Mouse (Mus musculus) limb, embryonic 12.5 days (tissue): ENCODE results near the gene Slc39a11. TPM values are rescaled to one million over a fixed set of nuclear protein-coding genes. Genes with fewer than 3 reads are reported as not detected.

Source experiments
- ATAC-seq: fragments of 200-750 bp; cut with Nextera tagmentation; 2 replicates; pipeline ENCODE4 v1.8.0; 2017; ENCODE audit warnings: low read depth, moderate TSS enrichment; ENCODE audit not compliant: insufficient number of reproducible peaks, insufficient read depth, low FRiP score, low TSS enrichment
- H3K27ac ChIP-seq: fragments of 300-500 bp; sonication (generic); 2 replicates; pipeline ENCODE4 v1.5.1; 2016; ENCODE audit warnings: mild to moderate bottlenecking, moderate library complexity
- H3K27me3 ChIP-seq: fragments of 300-500 bp; sonication (generic); 2 replicates; pipeline ENCODE4 v1.6.1; 2016; ENCODE audit warnings: mild to moderate bottlenecking, moderate library complexity
- H3K36me3 ChIP-seq: fragments of 300-500 bp; sonication (generic); 2 replicates; pipeline ENCODE4 v1.6.1; 2016; ENCODE audit warnings: mild to moderate bottlenecking, moderate library complexity
- H3K4me1 ChIP-seq: fragments of 300-500 bp; sonication (generic); replicated peaks from 2 replicates; pipeline ENCODE4 v1.6.1; 2016
- H3K4me2 ChIP-seq: fragments of 300-500 bp; sonication (generic); 2 replicates; pipeline ENCODE4 v1.6.1; 2016; ENCODE audit warnings: mild to moderate bottlenecking, moderate library complexity
- H3K4me3 ChIP-seq: fragments of 300-500 bp; sonication (generic); replicated peaks from 2 replicates; pipeline ENCODE4 v1.5.1; 2016; ENCODE audit warnings: mild to moderate bottlenecking
- H3K9ac ChIP-seq: fragments of 300-500 bp; sonication (generic); replicated peaks from 2 replicates; pipeline ENCODE4 v1.6.1; 2016; ENCODE audit warnings: mild to moderate bottlenecking, moderate library complexity
- H3K9me3 ChIP-seq: fragments of 300-500 bp; sonication (generic); 2 replicates; pipeline ENCODE4 v1.6.1; 2016; ENCODE audit warnings: mild to moderate bottlenecking, moderate library complexity
- WGBS: fragments of 180-500 bp; shearing (Covaris S2); methylation state at CpG from one replicate; pipeline ENCODE4 v1.1.7; 2016; 5-methylcytosine and 5-hydroxymethylcytosine counted together
- polyA plus RNA-seq: library from polyadenylated mRNA; unstranded; fragments of >200 nt; fragmentation: Nextera tagmentation; extraction: Ambion mirVana; gene quantifications from 2 replicates; pipeline ENCODE4 v1.2.1, GENCODE M21; 2016

Gene Slc39a11
- polyA plus RNA-seq, 1 experiment from 2014 or later, result 17.9 TPM

DNA sequence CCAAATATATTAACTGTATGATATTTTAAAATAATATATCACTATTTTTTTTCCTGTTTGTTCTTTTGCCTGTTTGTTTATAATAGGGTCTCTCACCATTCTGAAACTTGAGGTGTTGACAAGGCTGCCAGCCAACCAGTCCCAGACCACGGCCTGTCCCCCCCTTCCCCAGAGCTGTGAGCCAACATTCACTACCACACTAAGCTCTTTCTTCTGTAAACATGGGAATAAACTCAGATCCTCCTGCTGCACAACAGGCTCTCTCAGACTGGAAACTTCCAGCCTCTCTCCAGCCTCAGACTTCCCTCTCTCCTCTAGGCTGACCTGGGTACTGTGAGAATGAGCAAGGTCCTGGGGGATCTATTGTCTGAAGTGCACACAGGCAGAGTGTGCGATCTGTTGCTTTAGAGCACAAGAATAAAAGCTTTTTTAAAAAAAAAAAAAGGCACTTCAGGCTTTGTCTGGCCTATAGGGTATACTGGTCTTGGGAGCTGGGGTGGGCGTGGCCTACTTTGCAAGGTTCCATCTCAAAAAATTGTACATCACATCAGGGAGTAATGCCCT is 322.3 kb downstream of the Slc39a11 start:
- H3K27ac ChIP-seq, result peak overlapping the region; percentile 50; the same call in 1 of the 2 replicates
- no peak overlapping the region for H3K9ac ChIP-seq
- no peaks in the 10 kb centered on the region for H3K27me3 ChIP-seq
- H3K9me3 ChIP-seq, result no peaks in the 10 kb centered on the region
- WGBS, result 71% methylated on average over 3 of the region's 3 CpGs
- ATAC-seq, result no peak
- no peaks in the 10 kb centered on the region for H3K36me3 ChIP-seq
- peaks cover 7% of the 10 kb centered on the region for H3K4me1 ChIP-seq
- H3K4me2 ChIP-seq, result no peak overlapping the region
- H3K4me3 ChIP-seq, result no peak overlapping the region

DNA sequence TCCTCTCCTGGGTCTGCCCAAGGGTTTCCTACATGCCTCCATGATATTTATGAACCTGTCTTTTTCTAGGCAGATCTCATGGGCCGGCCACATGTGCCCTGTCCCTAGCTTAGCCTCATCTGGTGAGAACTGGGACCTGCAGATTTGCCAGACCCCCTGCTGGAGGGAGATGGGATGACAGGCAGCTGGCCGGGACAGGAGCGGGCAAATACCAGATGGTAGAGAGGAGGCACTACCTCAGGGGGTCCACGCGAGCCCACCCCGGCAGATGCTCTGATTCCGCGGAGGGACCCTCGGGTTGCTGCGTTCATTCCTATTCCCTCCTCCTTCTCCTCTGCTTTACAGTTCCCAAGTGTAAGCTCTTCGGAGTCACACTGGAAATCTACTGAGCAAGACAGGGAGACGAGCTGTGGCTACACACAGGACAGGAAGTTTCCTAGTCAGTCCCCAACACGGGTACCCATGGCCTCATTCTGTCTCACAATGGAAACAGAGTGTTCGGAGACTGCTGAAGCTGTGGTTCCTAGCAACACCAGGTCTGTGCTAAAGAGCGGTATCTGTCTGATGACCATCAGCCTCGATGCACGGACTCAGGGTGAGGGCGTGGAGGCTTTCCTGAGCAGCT is 323.4 kb downstream of the Slc39a11 start:
- H3K9ac ChIP-seq, result no peak overlapping the region; the same call in 1 of the 2 replicates
- H3K4me3 ChIP-seq, result 0 out of 2 replicates have a peak overlapping the region, but pooled peaks have one; percentile 6
- H3K27me3 ChIP-seq, result no peaks in the 10 kb centered on the region
- 27% methylated on average over 18 of the region's 18 CpGs for WGBS
- peak; percentile 26; the same call in 1 of the 2 replicates for ATAC-seq
- H3K27ac ChIP-seq, result no peak overlapping the region
- no peaks in the 10 kb centered on the region for H3K9me3 ChIP-seq
- H3K4me1 ChIP-seq, result peaks cover 7% of the 10 kb centered on the region
- H3K4me2 ChIP-seq, result peak overlapping the region; percentile 45
- no peaks in the 10 kb centered on the region for H3K36me3 ChIP-seq

DNA sequence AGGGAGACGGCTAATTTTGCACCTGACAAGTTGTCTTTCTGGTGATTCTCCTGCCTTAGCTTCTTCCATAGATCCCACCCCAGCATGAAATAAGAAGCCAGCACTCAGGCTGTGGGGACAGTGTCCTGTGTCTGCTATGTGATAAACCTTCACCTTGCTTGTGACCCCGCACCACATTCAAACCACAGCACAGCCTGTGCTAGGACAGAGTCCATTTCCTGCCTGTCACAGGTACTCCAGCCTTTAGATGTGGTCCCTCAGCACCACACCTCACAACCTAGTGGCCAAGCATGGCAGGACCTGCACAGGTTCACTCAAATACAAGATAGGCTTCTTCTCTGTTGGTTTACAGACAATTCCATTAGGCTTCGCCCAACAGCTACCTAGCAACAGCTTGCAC is 328.3 kb downstream of the Slc39a11 start:
- no peak overlapping the region for H3K9ac ChIP-seq
- no peaks in the 10 kb centered on the region for H3K36me3 ChIP-seq
- 94% methylated on average over 3 of the region's 3 CpGs for WGBS
- H3K27ac ChIP-seq, result no peak overlapping the region
- ATAC-seq, result no peak
- no peaks in the 10 kb centered on the region for H3K27me3 ChIP-seq
- no peak overlapping the region for H3K4me3 ChIP-seq
- H3K4me1 ChIP-seq, result peaks cover 11% of the 10 kb centered on the region
- peaks cover 3% of the 10 kb centered on the region; the same call in 1 of the 2 replicates for H3K9me3 ChIP-seq
- H3K4me2 ChIP-seq, result no peak overlapping the region

DNA sequence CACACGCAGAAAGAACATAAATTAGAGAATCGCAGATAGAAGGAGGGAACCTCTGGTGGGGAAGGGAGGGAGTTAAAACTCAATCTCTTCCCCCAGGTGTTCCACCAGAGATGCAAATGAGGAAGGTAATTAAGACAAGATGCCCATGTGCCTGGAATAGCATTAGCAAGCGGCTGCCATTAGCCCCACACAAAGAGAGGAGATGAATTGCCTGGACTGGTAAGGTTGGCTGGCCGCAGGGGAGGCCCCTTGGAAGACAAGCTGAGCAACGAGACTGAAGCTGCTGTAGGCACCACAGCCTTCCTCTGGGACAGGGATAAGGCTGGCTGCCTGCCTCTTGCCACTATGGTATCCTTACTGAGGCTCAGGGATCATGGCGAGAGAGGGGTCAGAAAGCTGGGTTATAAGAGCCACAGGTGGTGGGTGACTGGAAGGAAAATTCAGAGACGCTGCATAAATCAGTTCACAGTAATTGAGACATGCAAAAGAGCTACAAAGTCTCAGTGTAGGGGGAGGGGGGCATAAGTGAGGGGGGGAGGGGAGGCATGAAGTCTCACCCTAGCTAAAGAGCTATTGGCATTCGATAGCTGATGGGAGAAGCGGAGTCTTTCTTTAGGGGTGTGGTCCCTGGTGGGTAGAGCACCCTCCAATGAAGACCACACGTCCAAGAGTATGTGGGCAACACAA is 340.5 kb downstream of the Slc39a11 start:
- WGBS, result 51% methylated on average over 10 of the region's 10 CpGs
- no peak overlapping the region for H3K4me2 ChIP-seq
- H3K4me3 ChIP-seq, result no peak overlapping the region
- no peak overlapping the region for H3K27ac ChIP-seq
- no peak overlapping the region for H3K9ac ChIP-seq
- no peaks in the 10 kb centered on the region for H3K36me3 ChIP-seq
- ATAC-seq, result no peak
- peaks cover 14% of the 10 kb centered on the region for H3K4me1 ChIP-seq
- H3K27me3 ChIP-seq, result no peaks in the 10 kb centered on the region
- no peaks in the 10 kb centered on the region for H3K9me3 ChIP-seq

DNA sequence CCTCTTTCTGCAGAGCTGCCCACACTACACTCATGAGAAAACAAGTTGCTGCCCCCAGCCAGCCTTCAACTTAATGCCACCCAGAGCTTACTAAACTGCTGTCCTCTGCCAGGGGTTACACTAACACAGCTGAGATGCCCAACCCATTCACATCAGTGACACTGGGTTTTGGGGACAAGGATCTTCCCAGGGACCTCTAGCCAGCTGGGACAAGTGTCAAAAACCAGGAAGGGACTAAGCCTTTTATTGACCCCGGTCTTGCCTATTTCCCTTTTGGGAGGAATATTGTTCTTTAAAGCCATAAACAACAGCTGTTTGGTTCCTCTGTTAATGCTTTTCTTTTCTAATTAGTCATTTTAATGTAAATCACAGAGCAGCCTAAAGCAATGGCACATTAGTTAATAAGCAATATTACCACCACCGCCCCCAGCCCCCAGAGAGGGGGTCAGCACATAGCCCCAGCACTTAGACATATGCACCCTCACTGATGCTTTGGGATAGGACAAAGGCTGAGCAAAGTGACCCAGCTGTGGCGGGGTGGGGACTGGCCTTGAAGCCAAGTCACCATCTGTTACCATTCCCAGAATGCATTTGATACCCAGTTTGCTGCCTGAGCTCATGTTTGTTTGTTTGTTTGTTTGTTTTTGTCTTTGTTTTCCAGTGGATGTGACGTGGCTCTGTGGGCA is 341.5 kb downstream of the Slc39a11 start:
- WGBS, result 62% methylated on average over 4 of the region's 4 CpGs
- no peaks in the 10 kb centered on the region for H3K36me3 ChIP-seq
- no peak overlapping the region for H3K4me3 ChIP-seq
- peaks cover 14% of the 10 kb centered on the region for H3K4me1 ChIP-seq
- ATAC-seq, result no peak
- no peak overlapping the region for H3K4me2 ChIP-seq
- no peaks in the 10 kb centered on the region for H3K9me3 ChIP-seq
- H3K9ac ChIP-seq, result no peak overlapping the region
- no peaks in the 10 kb centered on the region for H3K27me3 ChIP-seq
- no peak overlapping the region for H3K27ac ChIP-seq

DNA sequence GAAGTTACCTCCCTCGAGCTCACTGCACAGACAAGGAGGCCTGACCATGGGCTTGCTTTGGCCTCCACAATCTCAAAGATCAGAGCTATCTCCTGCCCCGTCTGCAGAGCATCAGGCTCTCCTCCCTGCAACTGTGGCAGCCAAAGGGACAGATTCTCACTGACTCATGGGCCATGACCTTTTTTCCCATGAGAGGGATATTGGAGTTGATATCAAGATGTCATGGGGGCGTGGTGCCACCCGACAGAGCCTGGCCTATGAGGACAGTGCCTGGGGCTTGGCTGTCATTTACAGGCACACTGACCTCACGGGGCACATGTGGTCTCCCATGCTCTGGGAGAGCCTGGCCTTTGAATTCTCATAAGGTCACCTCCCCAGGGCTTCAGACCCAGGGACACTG is 346.7 kb downstream of the Slc39a11 start:
- Histone ChIP-seq H3K4me2 (no peak overlapping the region), H3K9me3 (no peaks in the 10 kb centered on the region), H3K9ac (no peak overlapping the region), H3K36me3 (no peaks in the 10 kb centered on the region), H3K27me3 (no peaks in the 10 kb centered on the region), H3K4me3 (no peak overlapping the region), H3K27ac (no peak overlapping the region), H3K4me1 (no peaks in the 10 kb centered on the region)
- 76% methylated on average over 5 of the region's 5 CpGs for WGBS
- ATAC-seq, result no peak

DNA sequence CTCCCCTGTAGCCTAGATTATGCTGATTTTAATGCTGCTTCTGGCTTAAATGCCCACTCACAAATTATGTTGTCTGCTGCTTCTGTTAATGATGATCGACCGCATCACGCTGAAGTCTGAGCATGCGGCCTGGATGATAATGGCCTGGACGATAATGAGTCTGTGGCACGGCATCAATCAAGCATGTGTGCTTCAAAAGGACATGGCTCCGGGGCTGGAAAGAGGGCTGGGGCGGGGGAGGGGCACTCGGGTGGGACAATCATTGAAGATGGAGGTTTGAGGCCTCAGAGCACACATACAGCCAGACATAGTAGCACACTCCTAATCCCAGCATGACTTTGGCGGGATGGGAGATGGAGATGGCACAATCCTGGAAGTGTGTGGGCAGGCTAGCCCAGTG is 350.4 kb downstream of the Slc39a11 start:
- WGBS, result 54% methylated on average over 10 of the region's 10 CpGs
- no peak overlapping the region for H3K4me2 ChIP-seq
- H3K9me3 ChIP-seq, result no peaks in the 10 kb centered on the region
- no peak overlapping the region for H3K27ac ChIP-seq
- H3K4me1 ChIP-seq, result peaks cover 18% of the 10 kb centered on the region
- H3K9ac ChIP-seq, result no peak overlapping the region
- ATAC-seq, result no peak
- H3K27me3 ChIP-seq, result no peaks in the 10 kb centered on the region
- no peaks in the 10 kb centered on the region for H3K36me3 ChIP-seq
- H3K4me3 ChIP-seq, result no peak overlapping the region

DNA sequence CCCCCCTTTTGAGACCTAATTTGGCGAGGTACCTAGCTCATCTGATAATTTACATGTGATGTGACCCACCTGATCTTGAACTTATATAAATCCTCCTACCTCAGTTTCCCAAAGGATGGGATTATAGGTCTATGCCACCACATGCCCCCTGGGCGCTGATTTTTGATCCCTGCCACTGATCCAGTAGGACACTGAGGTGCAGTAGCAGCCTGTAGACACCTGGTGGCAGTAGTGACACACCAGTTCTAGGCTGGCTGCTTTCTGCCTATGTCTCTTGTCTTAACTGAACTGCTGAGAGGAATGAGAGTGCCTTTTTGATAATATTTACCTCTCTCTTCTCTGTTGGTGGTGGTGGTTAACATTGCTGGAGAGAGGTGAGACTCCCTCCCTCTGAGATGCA is 352.1 kb downstream of the Slc39a11 start:
- Histone ChIP-seq H3K36me3 (no peaks in the 10 kb centered on the region), H3K4me2 (no peak overlapping the region), H3K4me3 (no peak overlapping the region), H3K27ac (no peak overlapping the region), H3K4me1 (peaks cover 35% of the 10 kb centered on the region), H3K9ac (no peak overlapping the region), H3K27me3 (no peaks in the 10 kb centered on the region), H3K9me3 (no peaks in the 10 kb centered on the region)
- no peak for ATAC-seq
- WGBS, result 17% methylated on average over 2 of the region's 2 CpGs

DNA sequence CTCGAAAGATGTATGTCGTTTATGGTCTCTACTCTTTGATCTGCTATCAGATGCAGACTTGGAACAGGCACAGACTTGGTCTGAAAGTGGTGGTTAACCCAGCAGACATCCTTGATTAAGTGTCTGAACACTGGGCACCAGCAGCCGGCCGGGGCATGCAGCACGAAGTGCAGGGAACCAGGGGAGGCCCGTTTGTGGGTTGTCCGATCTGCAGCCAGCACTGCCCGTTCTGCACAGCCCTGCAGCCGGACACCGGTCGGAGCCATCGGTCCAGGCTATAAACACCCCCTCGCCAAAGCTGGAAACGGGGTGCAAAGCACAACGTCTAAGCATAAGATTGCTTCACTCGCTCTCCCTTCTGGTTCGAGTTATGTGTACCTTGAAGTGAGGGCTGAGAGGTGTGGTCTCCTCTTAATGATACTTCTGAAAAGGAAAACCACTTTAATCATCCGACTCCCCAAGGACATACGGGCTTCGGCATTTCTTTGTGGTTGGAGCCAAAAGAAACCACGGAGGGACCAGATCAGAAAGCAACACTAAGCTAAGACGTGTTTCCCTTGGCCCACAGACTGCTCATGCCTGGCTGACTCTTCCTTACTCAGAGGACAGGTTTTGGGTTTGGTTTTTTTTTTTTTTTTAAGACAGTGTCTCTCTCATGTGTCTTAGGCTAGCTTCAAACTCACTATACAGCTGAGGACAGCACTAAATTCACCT is 352.8 kb downstream of the Slc39a11 start:
- 30% methylated on average over 22 of the region's 22 CpGs for WGBS
- Histone ChIP-seq H3K4me2 (peak overlapping the region; percentile 36), H3K4me3 (no peak overlapping the region), H3K36me3 (no peaks in the 10 kb centered on the region), H3K27me3 (no peaks in the 10 kb centered on the region), H3K9me3 (no peaks in the 10 kb centered on the region), H3K9ac (peak overlapping the region; percentile 12; the same call in 1 of the 2 replicates), H3K27ac (peak overlapping the region; percentile 35; the same call in 1 of the 2 replicates), H3K4me1 (peaks cover 40% of the 10 kb centered on the region)
- ATAC-seq, result peak; percentile 18; the same call in 1 of the 2 replicates

DNA sequence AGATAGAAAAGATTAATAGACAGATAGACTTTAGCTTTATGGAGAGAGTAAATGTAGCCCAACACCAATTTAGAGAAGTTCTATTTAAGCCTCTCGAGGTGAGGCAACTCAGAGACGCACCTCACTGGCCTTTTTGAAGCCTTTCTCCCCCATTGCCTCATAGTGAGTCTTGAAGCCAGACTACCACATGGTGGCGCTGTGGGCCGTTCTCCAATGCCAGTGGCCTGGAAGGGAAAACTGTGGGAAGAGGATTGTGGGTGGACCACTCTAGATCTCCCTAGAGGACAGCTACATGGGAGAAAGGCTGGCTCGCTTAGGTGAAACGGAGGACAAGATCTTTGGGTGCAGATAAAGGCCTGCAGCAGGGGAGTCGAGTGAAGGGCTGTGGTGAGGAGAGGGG is 353.7 kb downstream of the Slc39a11 start:
- no peaks in the 10 kb centered on the region for H3K36me3 ChIP-seq
- no peaks in the 10 kb centered on the region for H3K27me3 ChIP-seq
- no peak overlapping the region for H3K9ac ChIP-seq
- peaks cover 49% of the 10 kb centered on the region for H3K4me1 ChIP-seq
- no peak overlapping the region; the same call in 1 of the 2 replicates for H3K27ac ChIP-seq
- 32% methylated on average over 7 of the region's 7 CpGs for WGBS
- no peaks in the 10 kb centered on the region for H3K9me3 ChIP-seq
- no peak for ATAC-seq
- H3K4me2 ChIP-seq, result no peak overlapping the region; the same call in 1 of the 2 replicates
- H3K4me3 ChIP-seq, result no peak overlapping the region
